Mouse (Mus musculus) brown adipose tissue, adult 24 weeks (tissue): ENCODE results near the gene Tardbp. TPM values are rescaled to one million over a fixed set of nuclear protein-coding genes. Genes with fewer than 3 reads are reported as not detected.
A peak's percentile ranks its signal among the peaks of the same experiment; 100 is the strongest.

Experiments
- H3K27ac ChIP-seq: fragments of 200-500 bp; replicated peaks from 2 replicates; pipeline ENCODE4 v1.5.1; 2012; ENCODE audit warnings: low read depth, mild to moderate bottlenecking, low read length
- H3K4me1 ChIP-seq: fragments of 200-500 bp; 2 replicates; pipeline ENCODE4 v1.6.1; 2012; ENCODE audit warnings: low read length, mixed read lengths; ENCODE audit not compliant: control insufficient read depth, insufficient read depth, insufficient read length
- H3K4me3 ChIP-seq: fragments of 200-500 bp; 2 replicates; pipeline ENCODE4 v1.5.1; 2012; ENCODE audit warnings: low read depth, mild to moderate bottlenecking, low read length, moderate library complexity; ENCODE audit not compliant: insufficient read depth
- polyA plus RNA-seq: library from polyadenylated mRNA; stranded (reverse); fragments of >200 nt; gene quantifications from 2 replicates; pipeline ENCODE4 v1.2.4, GENCODE M21; 2012; ENCODE audit not compliant: missing spikeins, insufficient read depth, insufficient read length

The Tardbp gene
- polyA plus RNA-seq: 132 and 193 TPM in 2 replicates

DNA sequence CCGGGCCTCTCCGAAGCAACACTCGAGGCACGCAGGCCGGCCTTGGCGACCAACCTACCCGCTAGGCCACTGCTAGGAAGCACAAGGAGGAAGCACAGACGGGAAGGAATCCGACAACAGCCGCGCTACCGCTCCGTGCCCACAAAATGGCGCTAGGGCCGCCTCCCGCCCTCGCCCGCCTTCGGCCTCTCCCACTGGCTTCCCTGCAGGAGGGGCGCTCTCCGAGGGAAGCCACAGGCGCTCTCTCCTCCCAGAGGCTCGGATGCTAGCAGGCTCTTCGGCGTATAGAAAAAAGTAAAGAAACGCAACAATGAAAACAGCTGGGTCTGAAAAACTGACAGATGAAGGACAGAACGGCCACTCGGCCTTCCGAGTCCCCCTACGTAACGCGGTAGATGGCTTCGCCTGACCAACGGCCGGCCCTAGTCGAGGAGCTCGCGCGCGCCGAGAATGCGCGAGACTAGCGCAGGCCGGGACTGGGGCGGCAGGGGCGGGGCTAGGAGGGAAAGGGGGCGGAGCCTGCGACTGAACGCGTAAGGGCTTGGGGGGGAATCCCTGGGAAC, at the start of gene Tardbp:
Gene Tardbp, minus strand, starts transcription at position 397 of the 563 bp plus-strand sequence.
- peaks cover 9% of the 10 kb centered on the region for H3K4me1 ChIP-seq
- H3K27ac ChIP-seq: peak within 1 kb of the TSS; percentile 89

GRCm38 (mm10) chr4:148676188-148676960, 49.6 kb upstream of the Tardbp start:
- peaks cover 39% of the 10 kb centered on the region for H3K4me1 ChIP-seq
- peak overlapping the region; percentile 97 for H3K27ac ChIP-seq
- H3K4me3 ChIP-seq: no peak overlapping the region

More for the DNA sequence above, at the start of gene Tardbp:
- H3K4me3 ChIP-seq: peak within 1 kb of the TSS; percentile 89

DNA sequence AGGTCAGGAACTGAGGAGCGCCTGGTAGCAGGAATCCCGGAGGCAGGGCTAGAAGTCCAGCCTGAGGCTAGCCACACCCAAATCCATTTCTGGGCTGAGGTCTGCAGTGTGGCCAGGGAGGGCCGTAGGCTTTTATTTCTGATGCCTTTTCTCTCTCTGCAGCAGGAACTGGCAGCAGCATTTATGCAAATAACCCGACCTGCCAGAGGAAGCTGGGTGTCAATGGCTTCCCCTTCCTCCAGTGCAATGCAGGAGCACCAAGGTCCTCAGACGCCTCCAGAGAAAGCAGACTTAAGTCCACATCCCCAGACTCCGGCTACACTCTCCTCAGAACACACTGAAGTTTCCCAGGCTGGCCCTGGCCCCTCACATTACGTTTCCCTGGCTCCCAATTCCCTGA, 48.2 kb upstream of the Tardbp start:
- H3K27ac ChIP-seq: peak overlapping the region; percentile 97
- no peak overlapping the region for H3K4me3 ChIP-seq
- H3K4me1 ChIP-seq: peaks cover 38% of the 10 kb centered on the region

GRCm38 (mm10) chr4:148671230-148671947, 44.6 kb upstream of the Tardbp start:
- Histone ChIP-seq H3K4me1 (peaks cover 22% of the 10 kb centered on the region), H3K27ac (no peak overlapping the region), H3K4me3 (no peak overlapping the region)

DNA sequence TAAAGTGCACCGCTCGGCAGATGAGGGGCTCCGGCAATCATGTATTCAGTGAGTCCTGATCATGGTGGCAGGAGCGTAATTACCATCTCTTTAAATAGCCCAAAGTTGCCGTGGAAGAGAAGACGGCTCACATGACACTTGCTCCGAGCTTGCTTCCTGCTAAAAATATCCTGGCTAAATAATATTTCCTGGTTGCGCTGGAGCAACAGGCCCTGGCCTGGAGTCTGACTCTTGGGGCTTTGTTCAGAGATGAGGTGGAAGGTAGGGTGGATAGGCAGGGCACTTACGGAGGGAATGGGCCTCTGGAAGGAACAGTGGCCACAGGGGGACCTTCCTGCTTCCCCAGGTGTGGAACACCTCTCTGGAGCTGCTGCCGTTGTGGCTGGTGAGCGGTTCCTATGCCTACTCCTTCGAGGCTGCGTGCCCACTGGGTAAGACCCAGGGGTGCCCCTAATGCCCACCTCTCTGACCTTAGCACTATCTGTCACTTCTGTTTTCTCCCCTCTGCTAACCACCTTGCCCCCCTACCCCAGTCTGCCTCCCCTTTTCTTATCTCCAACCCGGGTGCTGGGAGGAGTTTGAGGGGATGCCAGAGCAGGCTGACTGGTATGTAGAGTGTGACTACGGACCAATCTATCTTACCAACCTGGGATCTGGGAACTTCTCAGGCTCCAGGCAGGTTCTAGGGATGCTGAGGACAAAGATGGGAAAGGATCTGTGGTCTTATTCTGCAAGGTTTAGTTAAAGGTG, 40.4 kb upstream of the Tardbp start:
- H3K27ac ChIP-seq: 0 out of 2 replicates have a peak overlapping the region, but pooled peaks have one; percentile 6
- no peaks in the 10 kb centered on the region for H3K4me1 ChIP-seq
- no peak overlapping the region for H3K4me3 ChIP-seq

DNA sequence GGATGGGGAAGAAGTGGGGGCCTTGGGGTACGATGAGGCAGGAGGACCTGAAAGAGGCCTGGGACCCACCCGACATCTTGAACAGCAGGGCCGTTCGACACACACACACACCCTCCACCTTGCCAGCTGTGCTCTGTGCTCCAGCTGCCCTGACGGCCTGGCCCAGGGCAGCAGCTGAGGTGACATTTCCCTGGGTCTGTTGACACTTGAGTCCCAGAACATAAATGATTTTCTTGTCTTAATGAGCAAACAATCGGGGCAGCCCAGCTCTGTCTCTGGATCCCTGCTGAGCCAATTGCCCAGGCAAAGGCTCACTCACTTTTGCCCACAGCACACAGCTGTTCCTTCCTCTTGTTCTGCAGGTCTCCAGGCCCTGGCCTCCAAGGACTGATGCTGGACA, 37.2 kb upstream of the Tardbp start:
- Histone ChIP-seq H3K27ac (no peak overlapping the region), H3K4me1 (no peaks in the 10 kb centered on the region), H3K4me3 (no peak overlapping the region)

DNA sequence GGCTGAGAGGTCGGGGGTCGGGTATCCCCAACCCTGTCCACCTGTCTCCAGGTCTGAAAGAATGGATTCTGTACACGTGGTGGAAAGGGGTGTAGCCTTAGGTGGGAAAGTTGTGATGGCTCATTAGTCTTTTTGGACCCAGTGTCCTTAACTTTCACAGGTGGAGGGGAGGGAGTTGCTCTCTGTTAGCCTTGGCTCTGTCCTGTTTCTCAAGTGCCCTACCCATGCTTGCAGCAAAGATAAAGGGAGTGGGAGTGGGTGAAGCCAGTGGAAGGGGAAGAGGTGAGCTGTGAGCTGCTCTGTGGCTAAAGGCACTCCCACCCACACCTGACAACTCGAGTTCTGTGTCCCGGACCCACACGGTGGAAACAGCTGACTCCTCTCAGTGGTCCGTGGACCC, 36.5 kb upstream of the Tardbp start:
- Histone ChIP-seq H3K27ac (no peak overlapping the region), H3K4me3 (no peak overlapping the region), H3K4me1 (no peaks in the 10 kb centered on the region)

DNA sequence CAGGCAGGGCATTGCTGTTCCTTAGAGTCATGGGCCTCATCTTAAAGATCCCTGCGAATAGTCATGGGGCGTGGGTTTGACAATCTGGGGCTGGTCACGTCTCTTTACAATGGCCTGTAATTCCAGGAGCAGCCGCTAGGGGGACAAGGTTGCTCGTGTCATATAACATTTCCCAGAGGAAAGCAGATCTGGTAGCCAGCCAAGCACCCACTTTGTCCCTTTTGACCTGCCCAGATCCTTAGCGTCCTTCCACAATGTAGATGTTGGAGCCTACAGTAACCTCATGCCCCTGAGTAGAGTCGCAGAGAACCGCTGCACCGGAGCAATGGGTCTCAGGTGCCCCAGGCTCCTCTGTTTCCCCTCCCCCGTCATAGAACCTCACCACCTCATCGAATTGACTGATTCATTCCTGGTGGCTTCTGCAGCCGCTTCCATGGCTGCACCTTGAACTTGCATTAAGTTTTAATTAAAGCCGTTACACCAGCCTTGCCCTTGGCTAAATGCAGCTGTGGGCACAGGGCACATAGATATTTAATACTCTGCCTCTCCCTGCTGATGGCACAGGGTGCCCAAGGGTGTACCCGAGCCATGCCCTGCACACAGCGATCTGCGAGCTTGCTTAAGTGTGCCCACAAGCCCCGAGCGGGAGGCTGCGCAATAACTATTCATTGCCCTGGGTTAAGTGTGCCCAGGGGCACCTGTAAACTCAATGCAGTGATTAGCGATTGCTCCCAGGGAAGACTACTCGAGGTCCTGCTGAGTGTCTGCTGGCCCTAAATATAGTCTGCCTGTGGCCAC, 35.5 kb upstream of the Tardbp start:
- no peak overlapping the region for H3K27ac ChIP-seq
- H3K4me3 ChIP-seq: 0 out of 2 replicates have a peak overlapping the region, but pooled peaks have one; percentile 33
- H3K4me1 ChIP-seq: no peaks in the 10 kb centered on the region

GRCm38 (mm10) chr4:148660174-148660573, 33.4 kb upstream of the Tardbp start:
- no peak overlapping the region for H3K4me3 ChIP-seq
- H3K27ac ChIP-seq: no peak overlapping the region
- no peaks in the 10 kb centered on the region for H3K4me1 ChIP-seq

DNA sequence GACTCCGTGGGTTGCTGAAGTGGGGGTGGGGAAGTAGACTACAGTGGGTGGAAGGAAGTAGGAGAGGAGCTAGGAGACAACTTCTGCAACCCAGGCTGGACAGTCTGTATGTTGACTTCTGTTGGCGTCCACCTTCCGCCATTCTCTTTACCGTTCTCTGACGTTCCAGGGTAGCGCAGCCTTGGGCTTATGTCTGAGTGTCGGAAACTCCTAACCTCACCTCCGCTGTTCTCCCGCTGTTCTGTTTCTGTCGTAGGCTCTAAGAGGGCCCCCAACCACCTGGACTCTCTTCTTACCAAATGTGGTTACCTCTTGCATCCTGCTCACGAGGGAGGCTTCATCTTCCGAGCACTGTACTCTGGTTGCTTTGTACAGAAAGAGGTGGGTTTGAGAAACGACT, 31.0 kb upstream of the Tardbp start:
- Histone ChIP-seq H3K4me3 (no peak overlapping the region), H3K4me1 (no peaks in the 10 kb centered on the region), H3K27ac (no peak overlapping the region)

GRCm38 (mm10) chr4:148656691-148657258, 30.0 kb upstream of the Tardbp start:
- Histone ChIP-seq H3K4me1 (no peaks in the 10 kb centered on the region), H3K27ac (no peak overlapping the region), H3K4me3 (no peak overlapping the region)

- Histone ChIP-seq H3K4me1 (no peaks in the 10 kb centered on the region), H3K27ac (no peak overlapping the region), H3K4me3 (no peak overlapping the region)
Observed at GRCm38 (mm10) chr4:148654701-148655398, 28.0 kb upstream of the Tardbp start.

GRCm38 (mm10) chr4:148651045-148651444, 24.2 kb upstream of the Tardbp start:
- no peak overlapping the region for H3K27ac ChIP-seq
- H3K4me3 ChIP-seq: no peak overlapping the region
- no peaks in the 10 kb centered on the region for H3K4me1 ChIP-seq
